Mouse (Mus musculus) heart, adult 11 months (tissue): ENCODE results near the gene Rps27a.

Experiments used
- DNase-seq: peaks from one replicate; pipeline ENCODE4 v3.0.0; 2022

The Rps27a gene

GRCm38 (mm10) chr11:29512818-29513535, 34.9 kb downstream of the Rps27a start:
- no peak for DNase-seq

- DNase-seq, result no peak
These were observed 38.5 kb downstream of the Rps27a start for GRCm38 (mm10) chr11:29509421-29509820.

- no peak for DNase-seq
These were observed 42.8 kb downstream of the Rps27a start for GRCm38 (mm10) chr11:29504899-29505625.

GRCm38 (mm10) chr11:29503948-29504893, 43.7 kb downstream of the Rps27a start:
- no peak for DNase-seq

- DNase-seq, result no peak
These were observed 50.9 kb downstream of the Rps27a start for GRCm38 (mm10) chr11:29496962-29497361.
